Mouse (Mus musculus) testis, adult 2 months (tissue): ENCODE data around the gene Pank1. TPM values are rescaled to one million over a fixed set of nuclear protein-coding genes. Genes with fewer than 3 reads are reported as not detected.

ENCODE experiments used
- H3K27ac ChIP-seq: fragments of 200-500 bp; 2 replicates; pipeline ENCODE4 v1.5.1; 2012; ENCODE audit warnings: low read depth, low read length; ENCODE audit not compliant: control insufficient read depth, insufficient read depth
- H3K27me3 ChIP-seq: fragments of 200-500 bp; 2 replicates; pipeline ENCODE4 v1.6.1; 2012; ENCODE audit warnings: mild to moderate bottlenecking, low read length, moderate library complexity; ENCODE audit not compliant: control insufficient read depth, insufficient read depth
- H3K36me3 ChIP-seq: fragments of 200-500 bp; 2 replicates; pipeline ENCODE4 v1.6.1; 2012; ENCODE audit warnings: mild to moderate bottlenecking, low read length; ENCODE audit not compliant: control insufficient read depth, insufficient read depth
- H3K4me1 ChIP-seq: fragments of 200-500 bp; 2 replicates; pipeline ENCODE4 v1.6.1; 2012; ENCODE audit warnings: low read length; ENCODE audit not compliant: control insufficient read depth, insufficient read depth
- H3K4me3 ChIP-seq: fragments of 200-500 bp; 2 replicates; pipeline ENCODE4 v1.5.1; 2012; ENCODE audit warnings: low read depth, mild to moderate bottlenecking, low read length, moderate library complexity, mixed read lengths; ENCODE audit not compliant: control insufficient read depth
- CTCF ChIP-seq: fragments of 200-500 bp; IDR thresholded peaks from 2 replicates; pipeline ENCODE4 v1.5.1; 2012; ENCODE audit warnings: low read depth, mild to moderate bottlenecking, inconsistent platforms, low read length, moderate library complexity; ENCODE audit not compliant: control insufficient read depth, insufficient read depth, insufficient replicate concordance
- POLR2A ChIP-seq: fragments of 200-500 bp; IDR thresholded peaks from 2 replicates; pipeline ENCODE4 v1.6.1; 2012; ENCODE audit warnings: low read depth, mild to moderate bottlenecking, inconsistent platforms, low read length, moderate library complexity; ENCODE audit not compliant: control insufficient read depth
- polyA plus RNA-seq: library from polyadenylated mRNA; depleted of rRNA; stranded (reverse); fragments of >200 nt; gene quantifications from 2 replicates; pipeline ENCODE4 v1.2.3, GENCODE M21; 2012

Pank1 gene
- polyA plus RNA-seq, 1 experiment = 6.4 TPM

- Histone ChIP-seq H3K27me3 (no peaks in the 10 kb centered on the region), H3K4me3 (no peak overlapping the region), H3K36me3 (no peaks in the 10 kb centered on the region), H3K27ac (peak overlapping the region; percentile 71), H3K4me1 (peaks cover 2% of the 10 kb centered on the region)
- TF ChIP-seq POLR2A (no peak), CTCF (no peak)
Measured at GRCm38 (mm10) chr19:34897082-34897965, 18.1 kb upstream of the Pank1 start.

GRCm38 (mm10) chr19:34895082-34895481 is 15.8 kb upstream of the Pank1 start:
- H3K27me3 ChIP-seq = no peaks in the 10 kb centered on the region
- H3K27ac ChIP-seq = no peak overlapping the region
- peaks cover 2% of the 10 kb centered on the region; the same call in 1 of the 2 replicates for H3K4me1 ChIP-seq
- TF ChIP-seq CTCF (no peak), POLR2A (no peak)
- no peak overlapping the region for H3K4me3 ChIP-seq
- no peaks in the 10 kb centered on the region for H3K36me3 ChIP-seq

GRCm38 (mm10) chr19:34891590-34891989 is 12.3 kb upstream of the Pank1 start:
- TF ChIP-seq CTCF (no peak), POLR2A (no peak)
- Histone ChIP-seq H3K36me3 (no peaks in the 10 kb centered on the region), H3K4me1 (no peaks in the 10 kb centered on the region; the same call in 1 of the 2 replicates), H3K4me3 (no peak overlapping the region), H3K27ac (no peak overlapping the region), H3K27me3 (no peaks in the 10 kb centered on the region)

GRCm38 (mm10) chr19:34890981-34891380 is 11.7 kb upstream of the Pank1 start:
- no peak overlapping the region for H3K4me3 ChIP-seq
- no peak for TF ChIP-seq POLR2A
- TF ChIP-seq CTCF = no peak
- peak overlapping the region; percentile 48 for H3K27ac ChIP-seq
- H3K36me3 ChIP-seq = no peaks in the 10 kb centered on the region
- no peaks in the 10 kb centered on the region for H3K27me3 ChIP-seq
- no peaks in the 10 kb centered on the region; the same call in 1 of the 2 replicates for H3K4me1 ChIP-seq

GRCm38 (mm10) chr19:34886324-34886723 is 7.1 kb upstream of the Pank1 start:
- Histone ChIP-seq H3K4me3 (no peak overlapping the region), H3K27me3 (no peaks in the 10 kb centered on the region), H3K4me1 (no peaks in the 10 kb centered on the region; the same call in 1 of the 2 replicates), H3K36me3 (no peaks in the 10 kb centered on the region), H3K27ac (no peak overlapping the region)
- TF ChIP-seq POLR2A (no peak), CTCF (no peak)

GRCm38 (mm10) chr19:34883526-34884224 is 4.4 kb upstream of the Pank1 start:
- Histone ChIP-seq H3K27me3 (no peaks in the 10 kb centered on the region), H3K4me3 (no peak overlapping the region), H3K27ac (no peak overlapping the region), H3K4me1 (peaks cover 4% of the 10 kb centered on the region), H3K36me3 (no peaks in the 10 kb centered on the region)
- TF ChIP-seq POLR2A (no peak), CTCF (no peak)

GRCm38 (mm10) chr19:34882443-34882842 is 3.2 kb upstream of the Pank1 start:
- no peaks in the 10 kb centered on the region for H3K27me3 ChIP-seq
- H3K4me1 ChIP-seq = peaks cover 4% of the 10 kb centered on the region
- TF ChIP-seq CTCF = no peak
- TF ChIP-seq POLR2A = no peak
- no peak overlapping the region for H3K4me3 ChIP-seq
- H3K36me3 ChIP-seq = no peaks in the 10 kb centered on the region
- no peak overlapping the region for H3K27ac ChIP-seq
